Mouse (Mus musculus): ENCODE data around the gene Bicra. TPM values are rescaled to one million over a fixed set of nuclear protein-coding genes. Genes with fewer than 3 reads are reported as not detected.

Bicra gene
- total RNA-seq, 2 experiments from 2014 or later, result 4.2 to 5.9 TPM

DNA sequence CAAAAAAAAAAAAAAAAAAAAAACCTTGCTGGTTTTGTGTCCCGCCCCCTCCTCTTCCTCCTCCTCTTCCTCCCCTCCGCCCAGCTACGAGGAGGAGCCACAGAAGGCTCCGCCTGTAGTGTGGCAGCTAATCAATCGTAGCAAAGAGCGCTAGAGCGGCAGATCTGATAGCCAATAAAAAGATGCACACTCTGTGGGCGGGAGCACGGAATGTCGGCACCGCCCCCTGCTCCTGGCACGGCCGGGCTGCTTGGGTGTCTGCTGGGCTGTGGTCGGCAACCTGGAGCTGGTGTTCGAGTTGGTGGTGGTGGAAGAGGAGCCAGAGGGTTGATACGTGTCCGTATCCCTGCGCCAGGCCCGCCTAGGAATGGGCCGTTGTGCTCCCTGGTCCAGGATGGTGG, 443 bp upstream of the Bicra start:
- DNase-seq, result peak; percentile 98 to 100

DNA sequence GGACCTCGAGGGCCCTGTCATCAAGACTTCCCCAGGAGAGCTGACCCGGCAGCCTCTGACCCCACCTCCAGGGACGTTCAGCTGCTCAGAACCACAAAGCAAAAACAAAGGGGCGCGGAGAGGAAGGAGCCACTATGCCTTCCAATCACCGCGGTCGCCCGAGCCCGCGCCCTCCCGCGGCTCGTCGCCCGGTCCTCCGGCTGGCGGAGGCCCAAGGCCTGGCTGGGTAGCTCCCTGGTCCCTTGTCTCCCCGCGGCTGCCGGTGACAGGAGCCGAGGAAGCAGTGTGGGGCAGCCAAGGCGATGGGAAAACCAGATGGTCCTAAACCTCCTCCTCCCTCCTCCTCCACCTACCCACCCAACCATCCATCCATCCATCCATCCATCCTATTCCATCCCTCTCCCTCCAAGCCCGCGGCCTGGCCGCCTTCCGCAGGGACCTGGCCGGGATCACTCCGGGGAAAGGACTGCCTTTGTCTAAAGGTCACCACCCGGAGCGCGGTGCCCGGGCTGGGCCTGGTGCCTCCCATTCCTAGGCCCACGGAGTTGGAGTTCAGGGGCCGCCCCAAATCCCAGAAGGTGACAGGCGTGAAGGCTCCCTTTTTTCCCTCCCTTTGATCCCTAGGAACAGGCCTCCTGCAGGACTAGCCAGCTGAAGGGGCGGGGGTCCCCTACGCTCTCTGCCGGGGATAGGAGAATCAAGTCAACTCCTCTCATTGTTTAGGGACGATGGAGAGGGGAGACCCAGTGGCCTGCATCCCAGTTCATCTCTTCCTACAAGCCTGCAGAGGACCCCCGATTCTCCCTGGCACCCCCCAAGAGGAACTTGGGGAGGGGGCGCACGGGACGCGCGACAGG, 1.0 kb downstream of the Bicra start:
- peak; percentile 85 to 90 for DNase-seq

DNA sequence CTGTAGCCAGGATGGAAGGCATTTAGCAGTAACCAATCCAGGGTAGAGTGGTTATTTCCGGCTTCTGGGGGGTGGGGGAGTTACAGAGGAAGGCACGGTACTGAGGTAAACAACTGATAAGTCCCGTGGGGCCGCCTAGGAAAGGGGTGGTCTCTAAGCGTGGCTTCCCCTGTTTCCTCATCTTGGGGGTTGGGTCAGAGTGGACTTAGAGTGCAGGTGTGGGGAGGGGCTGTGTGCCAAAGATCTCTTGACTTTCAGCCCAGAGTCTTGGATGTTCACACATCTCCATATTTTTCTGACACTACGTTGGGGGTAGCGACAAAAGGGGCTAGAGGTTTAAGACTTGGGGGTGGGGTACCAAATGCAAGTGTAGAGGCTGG, 1.6 kb downstream of the Bicra start:
- peak; percentile 79 to 85 for DNase-seq

DNA sequence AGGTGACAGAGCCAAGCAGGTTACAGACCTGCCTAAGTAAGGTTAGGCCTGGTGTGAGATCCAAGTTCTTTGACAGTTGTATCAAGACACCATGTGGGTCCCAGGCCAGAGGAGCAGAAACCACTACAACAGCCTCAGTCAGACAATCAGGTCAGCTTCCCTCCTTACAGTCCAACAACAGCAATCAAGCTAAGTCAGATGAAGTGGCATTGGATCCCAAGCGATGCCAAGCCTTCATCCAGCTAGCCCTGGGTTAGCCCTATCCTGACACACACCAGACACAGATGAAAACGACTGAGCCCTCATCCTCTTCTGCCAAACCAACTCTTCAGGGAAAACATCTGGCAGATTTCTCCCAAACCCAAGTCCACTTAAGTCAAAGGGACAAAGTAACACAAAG, 2.2 kb downstream of the Bicra start:
- DNase-seq, result no peak

DNA sequence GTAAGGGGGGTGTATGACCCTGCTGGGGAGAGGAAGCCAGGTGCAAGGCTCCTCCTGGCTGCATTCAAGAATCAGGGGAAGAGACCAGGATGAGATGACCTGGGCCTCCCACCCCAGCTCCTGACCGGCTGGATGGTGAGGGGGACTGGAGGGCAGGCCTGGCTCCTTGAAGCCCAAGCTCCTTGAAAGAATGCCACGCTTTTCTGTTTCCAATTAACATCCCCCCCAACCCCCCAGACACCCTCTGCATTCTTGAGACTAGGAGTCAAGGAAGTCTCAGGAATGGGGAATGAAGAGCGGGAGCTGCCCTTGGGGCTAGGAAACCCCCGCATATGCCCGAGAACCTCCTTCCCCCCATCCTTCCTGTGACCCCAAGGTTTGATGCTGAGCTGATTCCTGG, 3.2 kb downstream of the Bicra start:
- no peak for DNase-seq

DNA sequence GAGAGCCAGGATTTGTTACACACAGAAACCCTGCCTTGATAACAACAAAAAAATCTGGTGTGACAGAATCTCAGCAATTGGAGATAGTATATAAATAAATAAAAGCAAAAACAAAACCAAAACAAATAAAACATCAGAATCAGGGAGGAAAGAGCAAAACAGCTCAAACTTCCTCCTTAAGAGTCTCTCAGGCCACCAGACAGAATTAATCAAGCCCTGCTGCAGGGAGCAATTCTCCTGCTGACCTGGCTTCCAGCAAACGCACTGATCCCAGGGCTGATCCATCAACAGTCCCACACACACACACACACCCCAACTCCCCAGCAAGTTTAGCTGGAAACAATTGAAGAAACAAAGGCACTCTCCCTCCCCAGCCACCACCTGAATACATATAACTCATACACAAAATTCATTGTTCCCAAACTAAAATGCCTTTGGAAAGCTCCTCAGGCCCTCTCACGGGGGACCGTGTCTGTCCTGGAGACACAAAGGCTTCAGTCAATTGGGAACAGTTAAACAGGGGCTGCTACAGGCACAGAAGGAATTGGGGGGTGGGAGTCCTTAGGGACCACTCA, 3.8 kb downstream of the Bicra start:
- DNase-seq, result no peak

DNA sequence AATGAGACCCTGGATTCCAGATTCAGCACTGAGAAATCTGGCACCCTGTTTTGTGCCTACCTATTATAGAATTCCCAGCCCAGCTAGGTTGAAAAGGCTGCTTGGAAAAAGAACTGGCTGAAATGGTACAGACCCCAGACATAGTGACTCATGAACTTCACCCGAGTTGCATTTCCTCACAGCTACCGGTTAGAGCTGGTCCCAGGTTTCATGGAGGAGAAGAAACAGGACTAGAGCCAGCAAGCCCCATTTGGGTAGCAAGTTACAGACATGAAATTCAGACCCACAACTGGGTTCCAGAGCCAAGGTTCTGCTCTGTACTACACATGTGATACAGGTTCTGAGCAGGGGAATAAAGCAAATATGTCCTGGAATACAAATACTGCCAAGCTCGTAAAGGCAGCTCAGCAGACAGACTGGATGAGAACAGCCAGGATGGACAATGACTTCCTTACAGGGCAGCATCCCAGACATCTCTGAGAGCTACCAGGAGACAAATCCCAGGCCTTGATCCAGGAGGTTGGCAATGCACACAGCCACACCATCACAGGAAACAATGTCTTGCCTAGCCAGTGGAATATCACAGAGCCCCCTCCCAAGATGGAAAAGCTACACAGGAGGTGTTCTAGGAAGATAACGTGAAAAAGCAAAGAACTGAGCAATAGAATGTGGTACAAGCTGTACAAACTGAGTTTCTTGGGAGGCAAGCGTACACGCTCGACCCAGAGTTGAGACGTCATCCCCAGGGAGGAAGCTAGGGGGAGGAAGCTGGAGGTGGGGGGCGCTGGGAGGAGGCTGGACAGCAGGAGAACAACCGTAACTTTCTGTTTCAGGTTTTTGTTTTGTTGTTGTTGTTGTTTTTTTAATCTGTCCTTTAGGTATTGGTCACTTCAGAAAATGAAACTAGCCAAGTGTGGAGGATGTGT, 4.6 kb downstream of the Bicra start:
- DNase-seq, result peak in 1 of 2 experiments; percentile 52

DNA sequence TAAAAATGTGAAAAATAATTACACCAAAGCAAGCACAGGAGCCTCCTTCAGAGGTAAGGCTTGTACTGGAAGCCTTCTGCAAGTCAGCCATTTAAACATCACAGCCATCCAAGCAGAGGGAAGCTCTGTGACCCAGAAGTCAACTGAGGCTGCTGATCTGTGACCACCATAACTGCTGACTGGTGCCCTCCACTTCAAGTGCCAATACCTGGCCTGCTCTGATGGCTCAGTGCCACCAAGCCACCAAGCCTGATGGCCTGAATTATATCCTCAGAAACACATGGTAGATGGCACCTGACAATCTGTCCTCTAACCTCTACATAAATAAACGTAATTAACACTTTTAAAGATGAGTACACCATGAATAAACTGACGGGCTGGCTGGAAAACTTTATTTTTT, 6.5 kb downstream of the Bicra start:
- peak in 1 of 2 experiments; percentile 6 for DNase-seq

DNA sequence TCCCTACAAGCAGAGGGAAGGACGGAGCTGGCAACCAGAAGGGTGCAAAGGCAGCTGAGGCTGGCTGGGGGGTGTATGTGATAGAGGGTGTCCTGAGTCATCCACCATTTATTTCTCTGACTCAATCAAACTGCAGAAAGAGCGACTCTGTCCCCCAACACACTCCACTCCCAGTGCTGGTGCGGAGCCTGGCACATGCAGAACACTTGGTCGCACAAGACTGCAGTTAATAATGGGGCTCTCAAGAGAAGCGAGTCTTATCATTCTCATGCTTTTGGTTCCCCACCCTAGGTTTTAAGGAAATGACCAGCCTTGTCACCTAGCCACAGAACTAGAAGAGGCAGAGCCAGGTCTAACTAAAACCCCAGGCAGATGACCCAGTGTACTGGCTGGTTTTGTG, 8.4 kb downstream of the Bicra start:
- no peak for DNase-seq

DNA sequence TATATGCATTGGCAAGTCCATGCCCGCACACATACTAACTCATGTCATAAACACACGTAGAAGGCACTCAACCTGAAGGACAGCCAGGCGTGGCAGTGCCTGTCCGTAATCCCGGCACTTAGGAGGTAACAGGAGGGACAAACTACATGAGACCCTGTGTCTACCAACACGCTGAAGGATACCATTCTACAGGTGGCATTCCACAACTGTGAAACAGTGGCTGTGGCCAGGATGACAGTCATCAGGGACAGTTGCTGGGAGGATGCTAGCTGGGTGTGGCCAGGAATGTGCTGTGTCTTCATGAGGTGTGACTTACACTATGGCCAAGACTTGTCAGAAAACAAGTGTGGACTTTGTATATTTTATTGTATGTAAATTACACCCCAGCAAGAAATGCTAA, 10.7 kb downstream of the Bicra start:
- no peak for DNase-seq

DNA sequence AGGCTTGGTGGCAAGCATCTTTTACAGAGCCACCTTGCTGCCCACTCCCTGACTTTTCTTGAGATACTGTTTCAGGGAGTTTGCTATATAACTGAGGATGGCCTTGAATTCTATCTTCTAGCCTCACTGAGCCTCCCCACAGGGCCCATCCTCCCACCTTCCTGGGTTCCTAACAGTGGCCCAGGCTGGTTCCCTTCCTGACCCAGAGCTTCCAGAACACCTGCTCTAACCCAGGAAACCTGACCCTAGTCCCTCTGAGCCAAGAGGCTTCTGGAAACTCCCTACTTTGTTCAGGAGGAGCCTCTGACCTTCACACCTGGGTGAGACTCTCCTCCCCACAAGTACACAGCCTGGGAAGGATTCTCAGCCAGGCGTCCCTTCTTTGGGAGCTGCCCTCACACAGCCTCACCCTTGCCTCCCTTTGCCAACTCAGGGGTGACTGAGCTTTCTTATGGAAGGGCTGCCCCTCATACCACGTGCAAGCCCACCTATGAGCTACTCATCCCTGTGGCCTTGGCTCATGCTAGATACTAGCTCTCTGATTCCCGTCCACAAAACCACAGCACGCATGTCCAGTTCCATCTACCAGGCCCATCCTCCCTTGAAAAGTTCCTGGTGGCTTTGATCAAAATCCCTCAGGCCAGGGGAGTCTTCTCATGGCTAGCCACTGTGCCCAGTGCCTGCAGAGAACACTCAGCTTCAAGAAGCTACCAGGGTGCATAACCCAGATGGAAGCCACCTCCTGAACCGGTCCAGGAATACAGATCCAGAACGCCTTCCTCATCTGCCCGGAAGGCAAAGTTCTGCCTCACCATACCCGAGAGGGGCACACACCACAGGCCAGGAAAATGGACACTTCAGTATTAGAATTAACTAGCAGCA, 13.9 kb downstream of the Bicra start:
- DNase-seq, result no peak

DNA sequence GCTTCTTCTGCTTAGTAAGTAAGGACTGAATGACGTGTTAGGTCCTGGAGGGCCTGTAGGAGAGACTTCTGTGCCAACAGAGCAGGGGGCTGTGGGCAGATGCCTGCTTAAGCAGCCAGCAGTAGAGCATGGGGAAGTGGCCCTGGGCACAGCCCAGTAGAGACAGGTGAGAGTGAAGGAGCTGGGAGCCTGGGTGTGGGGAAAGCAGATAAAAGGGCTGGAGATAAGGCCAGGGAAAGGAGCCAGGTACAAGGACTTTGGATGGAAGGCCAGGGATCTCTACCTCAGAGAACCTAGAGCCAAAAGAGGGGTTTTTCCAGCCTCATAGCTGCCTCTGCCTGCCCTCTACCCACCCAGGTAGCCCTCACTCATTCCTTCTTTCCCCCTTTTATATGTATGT, 14.7 kb downstream of the Bicra start:
- no peak for DNase-seq

DNA sequence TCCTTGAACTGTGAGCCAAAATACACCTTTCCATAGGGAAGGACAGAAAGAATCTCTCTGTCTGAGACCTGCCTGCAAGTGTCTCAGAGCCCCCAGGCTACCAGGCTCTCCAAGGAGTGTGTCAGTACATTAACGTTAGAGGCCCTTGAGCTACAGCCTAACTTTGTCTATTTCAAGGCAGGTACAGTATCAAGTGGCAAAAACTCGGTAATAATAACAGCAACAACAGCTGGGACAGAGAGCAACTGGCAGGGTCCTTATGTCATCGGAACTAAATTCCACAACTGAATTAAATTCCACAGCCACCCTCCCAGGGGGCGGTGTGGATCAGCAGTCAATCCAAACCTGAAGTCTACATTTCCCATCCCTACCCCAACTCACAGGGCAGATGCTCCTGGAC, 16.6 kb downstream of the Bicra start:
- no peak for DNase-seq

DNA sequence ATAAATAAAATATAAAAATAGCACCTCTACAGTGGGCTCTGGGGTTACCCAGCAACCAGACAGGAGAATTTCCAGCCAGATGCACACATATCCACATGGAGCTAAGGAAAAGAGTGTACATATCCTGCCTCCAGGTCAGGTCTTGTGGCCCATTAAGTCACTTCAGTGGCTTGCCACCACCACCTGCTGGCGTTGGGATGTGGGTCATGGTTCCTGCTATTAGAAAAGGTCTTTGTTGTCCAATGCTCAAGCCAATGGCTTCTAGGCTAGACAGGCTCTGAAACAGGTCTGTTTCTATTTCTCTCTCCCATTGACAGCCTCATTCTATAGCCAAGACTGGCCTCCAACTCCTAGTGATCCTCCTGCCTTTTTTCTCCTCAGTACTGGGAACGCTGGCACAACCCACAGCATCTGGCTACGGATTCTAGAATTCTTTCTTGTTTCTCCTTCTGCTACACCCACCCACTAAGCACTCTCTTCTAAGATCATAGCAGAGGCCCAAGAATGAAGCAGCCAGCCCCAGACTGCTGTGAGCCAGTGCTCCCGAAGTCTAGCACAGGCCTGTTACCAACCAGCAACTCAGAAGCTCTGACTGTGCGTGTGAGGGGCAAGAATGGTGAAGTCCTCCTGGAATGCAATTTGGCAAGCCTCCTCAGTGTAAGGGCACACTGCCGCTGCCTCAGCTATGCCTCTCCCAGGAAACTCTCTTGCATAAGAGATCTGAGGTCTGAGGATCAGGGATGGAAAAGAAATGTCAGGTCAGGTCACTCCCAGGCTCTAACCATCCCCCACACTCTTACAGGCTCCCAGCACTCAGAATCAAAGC, 19.4 kb downstream of the Bicra start:
- DNase-seq, result peak; percentile 61 to 64

DNA sequence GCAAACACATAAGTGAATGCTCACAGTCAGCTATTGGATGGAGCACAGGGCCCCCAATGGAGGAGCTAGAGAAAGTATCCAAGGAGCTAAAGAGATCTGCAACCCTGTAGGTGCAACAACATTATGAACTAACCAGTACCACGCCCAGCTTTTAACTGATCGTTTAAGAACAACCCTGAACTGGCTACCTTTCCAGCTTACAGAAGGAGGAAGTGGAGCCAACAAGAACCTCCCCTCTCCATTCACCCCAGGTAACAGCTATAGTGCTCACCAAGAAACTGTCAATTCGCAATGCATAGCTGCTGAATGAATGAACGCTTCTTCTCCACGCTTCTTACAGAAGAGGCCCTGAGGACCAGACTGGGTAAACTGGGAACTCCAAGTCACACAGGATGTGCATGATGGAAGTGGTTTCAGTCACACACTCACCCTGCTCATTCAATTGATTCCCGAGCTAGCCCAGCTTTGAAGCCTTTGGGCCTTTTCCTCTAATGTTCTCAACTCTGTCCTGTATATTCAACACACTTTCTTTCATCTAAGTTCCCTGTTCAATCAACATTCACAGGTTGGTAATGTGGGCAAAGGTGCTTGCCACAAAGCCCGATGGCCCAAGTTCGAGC, 23.0 kb downstream of the Bicra start:
- DNase-seq, result no peak

DNA sequence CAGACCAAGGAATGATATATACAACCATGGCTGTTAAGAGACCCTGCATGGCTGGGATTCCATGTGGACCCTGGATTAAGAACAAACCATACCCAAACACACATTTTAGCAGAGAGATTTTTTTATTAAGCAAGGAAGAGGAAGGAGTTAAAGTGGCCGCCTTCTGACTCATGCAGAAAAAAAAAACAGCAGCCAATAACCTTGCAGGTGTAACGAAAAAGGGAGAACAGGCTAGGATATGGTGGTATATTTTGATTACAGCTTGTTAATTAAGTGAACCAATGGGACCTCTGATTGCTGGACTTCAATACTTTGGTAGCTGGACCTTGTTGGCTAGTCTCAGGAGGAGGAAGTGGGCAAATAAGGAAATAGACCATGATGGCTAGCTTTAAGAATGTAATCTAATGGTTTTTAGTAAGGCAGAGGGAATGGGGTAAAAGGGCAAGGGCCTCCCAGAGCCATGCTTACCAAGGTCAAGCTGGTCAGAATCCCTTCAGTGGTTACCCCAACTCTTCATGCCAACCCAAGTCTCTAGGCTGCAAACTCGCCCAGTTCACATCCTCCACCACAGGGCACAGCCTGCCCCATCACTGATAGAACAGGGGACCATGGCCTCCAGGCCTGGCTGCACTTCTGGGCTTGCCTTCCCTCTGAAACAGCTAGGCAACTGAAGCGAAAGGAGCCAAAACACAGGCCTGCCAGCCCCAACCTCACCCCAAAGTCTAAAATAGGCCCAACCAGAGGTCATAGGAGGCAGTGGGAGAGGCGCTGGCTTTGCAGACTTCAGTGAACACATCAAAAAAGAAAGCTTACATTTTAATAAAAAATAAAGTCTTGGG, 28.2 kb downstream of the Bicra start:
- peak; percentile 46 to 50 for DNase-seq

DNA sequence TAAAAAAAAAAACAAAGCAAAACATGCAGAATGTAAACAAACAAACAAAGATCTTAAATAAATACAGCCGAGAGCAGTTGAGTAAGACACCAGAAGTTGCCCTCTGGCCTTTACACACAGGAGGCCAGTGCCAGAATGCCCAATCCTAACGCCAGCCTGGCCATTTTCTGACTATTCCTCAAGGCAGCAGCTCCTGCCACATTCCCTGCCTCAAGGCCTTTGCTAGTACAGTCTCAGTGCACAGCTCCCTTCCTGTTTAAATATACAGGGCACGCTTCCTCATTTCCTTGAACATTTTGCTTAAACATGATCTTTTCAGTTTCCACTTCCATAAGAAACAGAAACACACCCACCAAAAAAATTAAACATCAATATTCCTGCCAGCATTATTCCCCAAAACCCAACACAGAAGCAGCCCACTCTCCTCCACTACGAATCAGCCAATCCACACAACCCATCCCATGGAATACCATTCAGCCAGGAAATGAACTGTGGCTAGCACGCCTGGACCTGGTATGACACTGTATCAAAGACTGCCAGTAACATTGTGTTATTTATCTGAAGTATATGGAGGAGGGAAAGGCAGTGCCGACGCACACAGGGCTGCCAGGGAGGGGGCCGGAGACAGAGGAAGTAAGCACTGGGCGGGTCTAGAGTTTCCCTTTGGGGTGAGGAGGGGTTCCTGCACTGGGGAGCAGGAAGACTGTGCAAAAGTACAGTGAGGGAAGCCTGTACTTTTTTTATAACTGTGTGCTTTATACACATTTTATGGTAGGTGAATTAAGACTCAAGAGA, 29.5 kb downstream of the Bicra start:
- peak; percentile 59 to 83 for DNase-seq

DNA sequence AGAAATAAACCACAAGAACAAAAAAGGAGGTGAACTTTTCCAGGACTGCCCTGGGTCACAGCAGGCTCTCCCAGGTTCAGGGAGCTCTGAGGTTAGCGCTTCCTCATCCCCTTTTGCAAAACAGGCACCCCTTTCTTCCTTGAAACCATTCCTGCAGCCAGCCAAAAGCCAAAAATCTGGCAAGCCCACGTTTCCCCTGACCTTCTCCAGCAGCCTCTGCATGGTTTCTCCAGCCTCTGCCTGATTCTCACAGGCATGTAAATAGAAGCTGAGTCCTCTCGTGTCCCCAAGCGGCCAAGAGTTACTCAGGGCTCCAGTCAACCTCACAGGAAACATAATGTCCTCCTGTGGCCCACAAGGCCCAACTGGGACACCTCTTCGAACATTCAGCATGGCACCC, 32.3 kb downstream of the Bicra start:
- DNase-seq, result no peak
